Mouse (Mus musculus): ENCODE measurements around the gene Rarb. TPM values are rescaled to one million over a fixed set of nuclear protein-coding genes. Genes with fewer than 3 reads are reported as not detected.

Rarb gene
- polyA plus RNA-seq, 2 experiments, result 1.7 TPM

- no peaks in the 10 kb centered on the region for H3K27me3 ChIP-seq (ENCODE audit: control insufficient read depth, insufficient read depth, low read length)
- H3K9me3 ChIP-seq (ENCODE audit: control insufficient read depth, low read length), result no peaks in the 10 kb centered on the region
- 0 out of 4 replicates have a peak, but pooled peaks cover 0 to 2% of the 10 kb centered on the region in 2 experiments for H3K4me1 ChIP-seq (replicated peaks; ENCODE audit: control insufficient read depth in 2 of 2, insufficient read depth in 2 of 2, low read length in 1 of 2)
- H3K9ac ChIP-seq (replicated peaks), result no peak overlapping the region
- no peak overlapping the region for H3K4me3 ChIP-seq (ENCODE audit: insufficient read depth in 1 of 2, low read depth in 2 of 2, low read length in 2 of 2)
- 45% methylated on average over 4 of the region's 4 CpGs for WGBS (ENCODE audit: insufficient replicate concordance)
- DNase-seq (ENCODE audit: low read depth in 3 of 3, low spot score in 3 of 3), result no peak
- H3K27ac ChIP-seq, result no peak overlapping the region
- H3K36me3 ChIP-seq (replicated peaks; ENCODE audit: control insufficient read depth, insufficient read depth, low read depth), result no peaks in the 10 kb centered on the region
- no peak for ATAC-seq (ENCODE audit: insufficient read depth)
- H3K4me2 ChIP-seq (ENCODE audit: low read depth), result no peak overlapping the region
- no peak for TF ChIP-seq EP300 (IDR thresholded peaks at IDR 0.05; ENCODE audit: low read depth)
- no peak for TF ChIP-seq CTCF (IDR thresholded peaks at IDR 0.05; ENCODE audit: low read depth)
Measured at GRCm38 (mm10) chr14:16735331-16736012, 83.5 kb downstream of the Rarb start.

DNA sequence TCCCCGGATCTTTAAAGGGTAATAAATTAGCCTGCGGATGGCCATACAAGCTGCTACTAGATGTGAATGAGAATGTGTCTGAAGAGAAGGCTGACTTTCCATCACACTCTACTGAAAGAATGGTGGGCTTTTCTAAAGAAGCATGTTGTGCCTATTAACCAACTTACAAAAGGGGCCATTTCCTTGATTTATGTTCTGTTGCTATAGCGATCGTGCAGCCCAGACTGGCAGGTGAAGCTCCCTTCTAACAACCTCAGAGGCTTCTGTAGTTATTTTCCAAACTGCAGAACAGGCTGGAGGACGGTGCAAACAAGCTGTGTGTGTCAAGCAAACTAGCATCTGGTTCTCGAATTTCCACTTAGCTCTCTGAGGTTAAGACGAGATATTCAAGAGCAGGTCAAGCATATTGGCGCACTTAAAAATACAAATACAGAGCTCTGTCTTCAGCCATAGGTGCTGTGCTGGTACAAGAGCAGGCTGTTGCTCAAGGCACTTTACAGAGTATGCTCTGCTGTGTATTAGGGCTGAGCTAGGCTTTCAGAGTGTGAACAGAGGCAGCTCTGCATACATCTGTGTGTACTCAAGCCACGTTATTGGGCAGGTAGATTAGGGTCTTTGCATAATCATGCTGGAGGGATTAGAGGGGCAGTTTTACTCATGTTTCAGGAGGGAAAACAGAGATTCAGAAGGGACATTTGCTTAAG, 85.2 kb downstream of the Rarb start:
- 46% methylated on average over 9 of the region's 9 CpGs for WGBS (ENCODE audit: insufficient replicate concordance)
- Histone ChIP-seq H3K4me3 (ENCODE audit: insufficient read depth in 1 of 2, low read depth in 2 of 2, low read length in 2 of 2) (no peak overlapping the region), H3K36me3 (replicated peaks; ENCODE audit: control insufficient read depth, insufficient read depth, low read depth) (no peaks in the 10 kb centered on the region), H3K27me3 (ENCODE audit: control insufficient read depth, insufficient read depth, low read length) (no peaks in the 10 kb centered on the region), H3K4me2 (ENCODE audit: low read depth) (no peak overlapping the region), H3K4me1 (replicated peaks; ENCODE audit: control insufficient read depth in 2 of 2, insufficient read depth in 2 of 2, low read length in 1 of 2) (0 out of 4 replicates have a peak, but pooled peaks cover 0 to 2% of the 10 kb centered on the region in 2 experiments), H3K9ac (replicated peaks) (no peak overlapping the region), H3K27ac (no peak overlapping the region), H3K9me3 (ENCODE audit: control insufficient read depth, low read length) (no peaks in the 10 kb centered on the region)
- TF ChIP-seq CTCF (IDR thresholded peaks at IDR 0.05; ENCODE audit: low read depth), result no peak
- no peak for TF ChIP-seq EP300 (IDR thresholded peaks at IDR 0.05; ENCODE audit: low read depth)
- ATAC-seq (ENCODE audit: insufficient read depth) (no peak), DNase-seq (ENCODE audit: low read depth in 3 of 3, low spot score in 3 of 3) (no peak)

DNA sequence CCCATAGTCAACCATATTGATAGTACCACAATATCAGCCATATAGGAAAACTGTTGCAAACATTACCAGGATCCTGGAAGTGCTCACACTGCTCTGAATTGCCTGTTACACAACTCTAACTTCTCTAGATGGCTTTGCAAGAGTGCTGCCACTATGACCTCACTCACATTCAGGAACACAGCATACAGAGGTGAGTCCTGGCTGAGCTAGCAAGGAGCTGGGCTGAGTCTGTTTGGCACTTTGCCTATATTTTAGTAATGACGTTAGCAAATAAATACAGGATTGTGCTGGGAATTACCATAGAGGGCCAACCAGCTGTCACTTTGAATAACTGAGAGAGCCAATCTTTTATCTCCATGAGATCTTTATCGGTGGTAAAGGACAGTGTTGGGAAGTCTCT, 86.9 kb downstream of the Rarb start:
- no peak for ATAC-seq (ENCODE audit: insufficient read depth)
- Histone ChIP-seq H3K9ac (replicated peaks) (no peak overlapping the region), H3K4me3 (ENCODE audit: insufficient read depth in 1 of 2, low read depth in 2 of 2, low read length in 2 of 2) (no peak overlapping the region), H3K36me3 (replicated peaks; ENCODE audit: control insufficient read depth, insufficient read depth, low read depth) (no peaks in the 10 kb centered on the region), H3K9me3 (ENCODE audit: control insufficient read depth, low read length) (no peaks in the 10 kb centered on the region), H3K27me3 (ENCODE audit: control insufficient read depth, insufficient read depth, low read length) (no peaks in the 10 kb centered on the region), H3K27ac (no peak overlapping the region), H3K4me1 (replicated peaks; ENCODE audit: control insufficient read depth in 2 of 2, insufficient read depth in 2 of 2, low read length in 1 of 2) (0 out of 4 replicates have a peak, but pooled peaks cover 0 to 2% of the 10 kb centered on the region in 2 experiments), H3K4me2 (ENCODE audit: low read depth) (no peak overlapping the region)
- WGBS (ENCODE audit: insufficient replicate concordance), result 57% methylated on average over 2 of the region's 2 CpGs
- TF ChIP-seq CTCF (IDR thresholded peaks at IDR 0.05; ENCODE audit: low read depth) (no peak), EP300 (IDR thresholded peaks at IDR 0.05; ENCODE audit: low read depth) (no peak)
- no peak for DNase-seq (ENCODE audit: low read depth in 3 of 3, low spot score in 3 of 3)

DNA sequence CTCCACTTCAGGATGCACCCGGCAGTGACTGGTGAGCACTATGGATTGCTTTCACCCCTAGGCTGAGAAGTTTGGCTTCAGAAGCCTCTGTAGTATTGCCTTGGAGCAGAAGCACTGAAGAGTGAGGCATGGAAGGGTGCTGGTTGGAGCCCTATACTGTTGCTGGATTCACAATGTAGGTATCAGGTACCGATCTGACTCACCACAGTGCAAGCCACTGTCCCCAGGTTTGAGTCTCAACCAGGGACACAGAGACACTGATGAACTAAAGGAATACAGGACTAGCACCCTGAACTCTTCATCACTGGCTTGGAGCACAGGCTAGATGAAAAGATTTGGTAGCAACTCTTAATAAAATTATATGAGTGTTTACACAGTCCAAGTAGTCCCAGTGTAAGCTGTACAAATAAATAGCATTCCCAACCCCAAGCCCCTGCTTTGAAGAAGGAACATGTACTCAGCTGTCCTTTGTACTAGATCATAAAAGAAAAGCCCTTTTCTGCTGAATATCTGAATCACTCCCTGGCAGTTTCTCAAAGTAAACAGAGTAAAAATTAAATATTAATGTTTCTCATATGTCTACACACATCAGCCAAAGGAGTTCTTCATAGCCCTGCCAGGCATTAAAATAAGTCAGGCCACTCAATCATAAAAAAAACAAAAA, 90.6 kb downstream of the Rarb start:
- DNase-seq (ENCODE audit: low read depth in 3 of 3, low spot score in 3 of 3) (no peak), ATAC-seq (ENCODE audit: insufficient read depth) (no peak)
- Histone ChIP-seq H3K27me3 (ENCODE audit: control insufficient read depth, insufficient read depth, low read length) (no peaks in the 10 kb centered on the region), H3K9me3 (ENCODE audit: control insufficient read depth, low read length) (no peaks in the 10 kb centered on the region), H3K36me3 (replicated peaks; ENCODE audit: control insufficient read depth, insufficient read depth, low read depth) (no peaks in the 10 kb centered on the region), H3K4me2 (ENCODE audit: low read depth) (no peak overlapping the region), H3K4me1 (replicated peaks; ENCODE audit: control insufficient read depth in 2 of 2, insufficient read depth in 2 of 2, low read length in 1 of 2) (no peaks in the 10 kb centered on the region), H3K9ac (replicated peaks) (no peak overlapping the region), H3K27ac (no peak overlapping the region), H3K4me3 (ENCODE audit: insufficient read depth in 1 of 2, low read depth in 2 of 2, low read length in 2 of 2) (no peak overlapping the region)
- TF ChIP-seq CTCF (IDR thresholded peaks at IDR 0.05; ENCODE audit: low read depth), result no peak
- no peak for TF ChIP-seq EP300 (IDR thresholded peaks at IDR 0.05; ENCODE audit: low read depth)
- WGBS (ENCODE audit: insufficient replicate concordance), result 65% methylated on average over 2 of the region's 2 CpGs

GRCm38 (mm10) chr14:16723991-16724390, 95.0 kb downstream of the Rarb start:
- WGBS (ENCODE audit: insufficient replicate concordance), result 65% methylated on average over 15 of the region's 15 CpGs
- Histone ChIP-seq H3K4me1 (replicated peaks; ENCODE audit: control insufficient read depth in 2 of 2, insufficient read depth in 2 of 2, low read length in 1 of 2) (no peaks in the 10 kb centered on the region), H3K4me2 (ENCODE audit: low read depth) (no peak overlapping the region), H3K9me3 (ENCODE audit: control insufficient read depth, low read length) (no peaks in the 10 kb centered on the region), H3K27me3 (ENCODE audit: control insufficient read depth, insufficient read depth, low read length) (no peaks in the 10 kb centered on the region), H3K27ac (no peak overlapping the region), H3K4me3 (ENCODE audit: insufficient read depth in 1 of 2, low read depth in 2 of 2, low read length in 2 of 2) (no peak overlapping the region), H3K9ac (replicated peaks) (no peak overlapping the region), H3K36me3 (replicated peaks; ENCODE audit: control insufficient read depth, insufficient read depth, low read depth) (no peaks in the 10 kb centered on the region)
- DNase-seq (ENCODE audit: low read depth in 3 of 3, low spot score in 3 of 3) (no peak), ATAC-seq (ENCODE audit: insufficient read depth) (no peak)
- TF ChIP-seq CTCF (IDR thresholded peaks at IDR 0.05; ENCODE audit: low read depth) (no peak), EP300 (IDR thresholded peaks at IDR 0.05; ENCODE audit: low read depth) (no peak)
